Mouse (Mus musculus) embryonic facial prominence, embryonic 11.5 days (tissue): ENCODE results near the gene Fshr. TPM values are rescaled to one million over a fixed set of nuclear protein-coding genes. Genes with fewer than 3 reads are reported as not detected.

Source experiments
- ATAC-seq: fragments of 200-750 bp; cut with Nextera tagmentation; replicated peaks from 2 replicates; pipeline ENCODE4 v1.8.0; 2017; ENCODE audit warnings: low read depth; ENCODE audit not compliant: insufficient number of reproducible peaks, low FRiP score, low TSS enrichment
- DNase-seq: peaks from one replicate; pipeline ENCODE4 v3.0.0-alpha.2; 2015; ENCODE audit warnings: low spot score
- H3K27ac ChIP-seq: fragments of 300-500 bp; sonication (generic); replicated peaks from 2 replicates; pipeline ENCODE4 v1.5.1; 2014; ENCODE audit warnings: mild to moderate bottlenecking, low read depth, low read length, control low read depth
- H3K27me3 ChIP-seq: fragments of 300-500 bp; sonication (generic); 2 replicates; pipeline ENCODE4 v1.6.1; 2014; ENCODE audit warnings: mild to moderate bottlenecking, low read length, moderate library complexity, mixed read lengths; ENCODE audit not compliant: control insufficient read depth, insufficient read depth
- H3K36me3 ChIP-seq: fragments of 300-500 bp; sonication (generic); replicated peaks from 2 replicates; pipeline ENCODE4 v1.6.1; 2014; ENCODE audit warnings: low read depth, mild to moderate bottlenecking, low read length, moderate library complexity, mixed read lengths; ENCODE audit not compliant: control insufficient read depth, insufficient read depth
- H3K4me1 ChIP-seq: fragments of 300-500 bp; sonication (generic); 2 replicates; pipeline ENCODE4 v1.6.1; 2014; ENCODE audit warnings: low read length, mixed read lengths; ENCODE audit not compliant: control insufficient read depth, insufficient read depth
- H3K4me2 ChIP-seq: fragments of 300-500 bp; sonication (generic); 2 replicates; pipeline ENCODE4 v1.6.1; 2014; ENCODE audit warnings: low read depth, mild to moderate bottlenecking, control low read depth, low read length, moderate library complexity
- H3K4me3 ChIP-seq: fragments of 300-500 bp; sonication (generic); 2 replicates; pipeline ENCODE4 v1.5.1; 2014; ENCODE audit warnings: low read depth, low read length, control low read depth
- H3K9ac ChIP-seq: fragments of 300-500 bp; sonication (generic); replicated peaks from 2 replicates; pipeline ENCODE4 v1.6.1; 2014; ENCODE audit warnings: mild to moderate bottlenecking, control low read depth, low read length
- H3K9me3 ChIP-seq: fragments of 300-500 bp; sonication (generic); replicated peaks from 2 replicates; pipeline ENCODE4 v1.6.1; 2016; ENCODE audit warnings: mild to moderate bottlenecking, low read length, inconsistent platforms, mixed read lengths; ENCODE audit not compliant: control insufficient read depth
- WGBS: fragments of 180-500 bp; shearing (Covaris S2); extraction: QIAGEN DNeasy Blood & Tissue Kit; methylation state at CpG from one replicate; pipeline ENCODE4 v1.1.7; 2014; 5-methylcytosine and 5-hydroxymethylcytosine counted together
- polyA plus RNA-seq: library from polyadenylated mRNA; unstranded; fragments of >200 nt; fragmentation: Nextera tagmentation; extraction: Ambion mirVana; gene quantifications from 2 replicates; pipeline ENCODE4 v1.2.1, GENCODE M21; 2014

Fshr gene
- polyA plus RNA-seq, 1 experiment from 2014 or later: not detected

- 90% methylated on average over 8 of the region's 8 CpGs for WGBS
- Histone ChIP-seq H3K4me2 (no peak overlapping the region), H3K27ac (no peak overlapping the region), H3K9me3 (no peaks in the 10 kb centered on the region), H3K4me3 (no peak overlapping the region), H3K27me3 (no peaks in the 10 kb centered on the region), H3K4me1 (no peaks in the 10 kb centered on the region), H3K9ac (no peak overlapping the region), H3K36me3 (no peaks in the 10 kb centered on the region)
- DNase-seq: no peak
- no peak for ATAC-seq
Measured at GRCm38 (mm10) chr17:89062348-89062949, 138.0 kb downstream of the Fshr start.

GRCm38 (mm10) chr17:89051031-89051563 is 149.4 kb downstream of the Fshr start:
- Histone ChIP-seq H3K9me3 (no peaks in the 10 kb centered on the region), H3K27me3 (no peaks in the 10 kb centered on the region), H3K9ac (no peak overlapping the region), H3K4me1 (no peaks in the 10 kb centered on the region), H3K4me2 (no peak overlapping the region), H3K36me3 (no peaks in the 10 kb centered on the region), H3K4me3 (no peak overlapping the region), H3K27ac (no peak overlapping the region)
- DNase-seq (no peak), ATAC-seq (no peak)
- 83% methylated on average over 3 of the region's 3 CpGs for WGBS

- ATAC-seq (no peak), DNase-seq (no peak)
- H3K9me3 ChIP-seq: no peaks in the 10 kb centered on the region
- no peak overlapping the region for H3K9ac ChIP-seq
- no peak overlapping the region for H3K4me2 ChIP-seq
- H3K4me1 ChIP-seq: no peaks in the 10 kb centered on the region
- H3K27me3 ChIP-seq: no peaks in the 10 kb centered on the region
- 90% methylated on average over 2 of the region's 2 CpGs for WGBS
- H3K27ac ChIP-seq: no peak overlapping the region
- H3K36me3 ChIP-seq: no peaks in the 10 kb centered on the region
- H3K4me3 ChIP-seq: no peak overlapping the region
Measured at GRCm38 (mm10) chr17:89049071-89049470, 151.4 kb downstream of the Fshr start.

- Histone ChIP-seq H3K36me3 (no peaks in the 10 kb centered on the region), H3K4me3 (no peak overlapping the region), H3K9me3 (no peaks in the 10 kb centered on the region), H3K4me1 (no peaks in the 10 kb centered on the region), H3K4me2 (no peak overlapping the region), H3K27me3 (no peaks in the 10 kb centered on the region), H3K27ac (no peak overlapping the region), H3K9ac (no peak overlapping the region)
- WGBS: 68% methylated on average over 3 of the region's 3 CpGs
- DNase-seq: no peak
- no peak for ATAC-seq
Measured at GRCm38 (mm10) chr17:89046016-89046415, 154.5 kb downstream of the Fshr start.

- no peak for ATAC-seq
- 88% methylated on average over 5 of the region's 5 CpGs for WGBS
- H3K27ac ChIP-seq: no peak overlapping the region
- no peak overlapping the region for H3K4me2 ChIP-seq
- H3K9ac ChIP-seq: no peak overlapping the region
- no peaks in the 10 kb centered on the region for H3K27me3 ChIP-seq
- DNase-seq: no peak
- H3K9me3 ChIP-seq: no peaks in the 10 kb centered on the region
- H3K4me1 ChIP-seq: no peaks in the 10 kb centered on the region
- H3K36me3 ChIP-seq: no peaks in the 10 kb centered on the region
- no peak overlapping the region for H3K4me3 ChIP-seq
Measured at GRCm38 (mm10) chr17:89036723-89037122, 163.8 kb downstream of the Fshr start.

- Histone ChIP-seq H3K9ac (no peak overlapping the region), H3K4me1 (no peaks in the 10 kb centered on the region), H3K9me3 (no peaks in the 10 kb centered on the region), H3K27me3 (no peaks in the 10 kb centered on the region), H3K4me3 (no peak overlapping the region), H3K27ac (no peak overlapping the region), H3K4me2 (no peak overlapping the region), H3K36me3 (no peaks in the 10 kb centered on the region)
- 84% methylated on average over 3 of the region's 3 CpGs for WGBS
- DNase-seq (no peak), ATAC-seq (no peak)
Measured at GRCm38 (mm10) chr17:89036049-89036448, 164.4 kb downstream of the Fshr start.

GRCm38 (mm10) chr17:89034627-89035026 is 165.8 kb downstream of the Fshr start:
- DNase-seq: no peak

GRCm38 (mm10) chr17:89032981-89033380 is 167.5 kb downstream of the Fshr start:
- no peak for DNase-seq
- no peaks in the 10 kb centered on the region for H3K36me3 ChIP-seq
- no peaks in the 10 kb centered on the region for H3K4me1 ChIP-seq
- no peak for ATAC-seq
- H3K4me3 ChIP-seq: no peak overlapping the region
- no peak overlapping the region for H3K27ac ChIP-seq
- no peak overlapping the region for H3K9ac ChIP-seq
- 75% methylated on average over 2 of the region's 2 CpGs for WGBS
- H3K4me2 ChIP-seq: no peak overlapping the region
- no peaks in the 10 kb centered on the region for H3K9me3 ChIP-seq
- no peaks in the 10 kb centered on the region for H3K27me3 ChIP-seq

More at GRCm38 (mm10) chr17:89034627-89035026, 165.8 kb downstream of the Fshr start:
- no peak for ATAC-seq
- Histone ChIP-seq H3K9ac (no peak overlapping the region), H3K36me3 (no peaks in the 10 kb centered on the region), H3K4me2 (no peak overlapping the region), H3K9me3 (no peaks in the 10 kb centered on the region), H3K27ac (no peak overlapping the region), H3K27me3 (no peaks in the 10 kb centered on the region), H3K4me1 (no peaks in the 10 kb centered on the region), H3K4me3 (no peak overlapping the region)
